Mouse (Mus musculus) heart, embryonic 14.5 days (tissue): ENCODE measurements around the gene Cdh15. TPM values are rescaled to one million over a fixed set of nuclear protein-coding genes. Genes with fewer than 3 reads are reported as not detected.
A peak's percentile ranks its signal among the peaks of the same experiment; 100 is the strongest.

Experiments used
- ATAC-seq: fragments of 200-750 bp; cut with Nextera tagmentation; 2 replicates; pipeline ENCODE4 v1.8.0; 2017; ENCODE audit warnings: low read depth, moderate TSS enrichment; ENCODE audit not compliant: insufficient number of reproducible peaks, insufficient read depth, low FRiP score
- H3K27ac ChIP-seq, 2 experiments: fragments of 200-500 bp in 1 of 2; fragments of 300-500 bp in 1 of 2; sonication (generic) in 1 of 2; replicated peaks in 1 of 2; 2 replicates each; pipeline ENCODE4 v1.5.1; 2012 to 2014; ENCODE audit warnings: low read depth in 2 of 2, low read length in 2 of 2, control low read depth in 1 of 2, mild to moderate bottlenecking in 1 of 2, mixed read lengths in 1 of 2; ENCODE audit not compliant: control insufficient read depth in 1 of 2, insufficient read depth in 1 of 2
- H3K27me3 ChIP-seq: fragments of 300-500 bp; sonication (generic); 2 replicates; pipeline ENCODE4 v1.6.1; 2014; ENCODE audit warnings: mild to moderate bottlenecking, low read length, control low read depth; ENCODE audit not compliant: control insufficient read depth, insufficient read depth
- H3K36me3 ChIP-seq: fragments of 300-500 bp; sonication (generic); 2 replicates; pipeline ENCODE4 v1.6.1; 2014; ENCODE audit warnings: mild to moderate bottlenecking, control low read depth, low read length, mixed read lengths; ENCODE audit not compliant: control insufficient read depth, insufficient read depth
- H3K4me1 ChIP-seq, 2 experiments: fragments of 200-500 bp in 1 of 2; fragments of 300-500 bp in 1 of 2; sonication (generic) in 1 of 2; 2 replicates each; pipeline ENCODE4 v1.6.1; 2012 to 2014; ENCODE audit warnings: low read length in 2 of 2, control low read depth in 1 of 2, mixed read lengths in 1 of 2; ENCODE audit not compliant: control insufficient read depth in 2 of 2, insufficient read depth in 2 of 2
- H3K4me2 ChIP-seq: fragments of 300-500 bp; sonication (generic); 2 replicates; pipeline ENCODE4 v1.6.1; 2014; ENCODE audit warnings: mild to moderate bottlenecking, low read length
- H3K4me3 ChIP-seq, 2 experiments: fragments of 200-500 bp in 1 of 2; fragments of 300-500 bp in 1 of 2; sonication (generic) in 1 of 2; 2 replicates each; pipeline ENCODE4 v1.5.1; 2012 to 2014; ENCODE audit warnings: low read length in 2 of 2, mild to moderate bottlenecking in 2 of 2, control low read depth in 1 of 2, low read depth in 1 of 2, moderate library complexity in 1 of 2; ENCODE audit not compliant: control insufficient read depth in 1 of 2, insufficient read depth in 1 of 2
- H3K9ac ChIP-seq: fragments of 300-500 bp; sonication (generic); 2 replicates; pipeline ENCODE4 v1.6.1; 2014; ENCODE audit warnings: mild to moderate bottlenecking, low read length
- H3K9me3 ChIP-seq: fragments of 300-500 bp; sonication (generic); 2 replicates; pipeline ENCODE4 v1.6.1; 2016; ENCODE audit warnings: low read length, control low read depth; ENCODE audit not compliant: control insufficient read depth
- WGBS: fragments of 180-500 bp; shearing (Covaris S2); extraction: QIAGEN DNeasy Blood & Tissue Kit; methylation state at CpG from one replicate; pipeline ENCODE4 v1.1.7; 2014; 5-methylcytosine and 5-hydroxymethylcytosine counted together
- polyA plus RNA-seq: library from polyadenylated mRNA; unstranded; fragments of >200 nt; fragmentation: Nextera tagmentation; extraction: Ambion mirVana; gene quantifications from 2 replicates; pipeline ENCODE4 v1.2.1, GENCODE M21; 2014

The Cdh15 gene
- polyA plus RNA-seq, 1 experiment from 2014 or later: 0.19 TPM

- no peak overlapping the region for H3K4me3 ChIP-seq
- WGBS: 90% methylated on average over 5 of the region's 5 CpGs
- peaks cover 10 to 35% of the 10 kb centered on the region in 2 experiments for H3K4me1 ChIP-seq
- no peaks in the 10 kb centered on the region for H3K9me3 ChIP-seq
- no peak overlapping the region for H3K27ac ChIP-seq
- no peak overlapping the region for H3K9ac ChIP-seq
- H3K27me3 ChIP-seq: no peaks in the 10 kb centered on the region
- H3K36me3 ChIP-seq: peaks cover 37% of the 10 kb centered on the region
- H3K4me2 ChIP-seq: no peak overlapping the region
- no peak for ATAC-seq
Measured at GRCm38 (mm10) chr8:122903002-122903401, 55.2 kb downstream of the Cdh15 start.

DNA sequence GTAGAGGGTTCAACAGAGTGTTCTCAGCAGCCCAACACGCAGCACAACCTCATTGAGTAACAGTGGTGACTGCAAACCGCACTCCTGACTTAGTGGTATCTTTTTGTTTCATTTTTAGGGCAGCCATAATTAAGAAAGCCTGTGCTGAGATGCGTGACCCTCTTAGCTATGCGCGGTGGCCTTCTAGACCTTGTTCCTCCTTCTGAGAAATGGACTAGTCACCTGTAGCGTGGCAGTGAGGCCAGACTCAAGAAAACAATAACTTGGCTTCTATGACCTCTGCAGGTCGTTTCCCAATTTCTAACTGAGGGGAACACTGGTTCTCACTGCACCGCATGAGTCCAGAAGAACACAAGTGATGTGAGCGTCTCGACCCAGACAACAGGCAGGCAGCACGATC is 56.7 kb downstream of the Cdh15 start:
- Histone ChIP-seq H3K36me3 (peaks cover 28% of the 10 kb centered on the region), H3K27ac (no peak overlapping the region), H3K9ac (no peak overlapping the region), H3K27me3 (no peaks in the 10 kb centered on the region), H3K9me3 (no peaks in the 10 kb centered on the region), H3K4me3 (no peak overlapping the region), H3K4me2 (no peak overlapping the region), H3K4me1 (peaks cover 6 to 27% of the 10 kb centered on the region in 2 experiments)
- ATAC-seq: no peak
- 93% methylated on average over 11 of the region's 11 CpGs for WGBS

DNA sequence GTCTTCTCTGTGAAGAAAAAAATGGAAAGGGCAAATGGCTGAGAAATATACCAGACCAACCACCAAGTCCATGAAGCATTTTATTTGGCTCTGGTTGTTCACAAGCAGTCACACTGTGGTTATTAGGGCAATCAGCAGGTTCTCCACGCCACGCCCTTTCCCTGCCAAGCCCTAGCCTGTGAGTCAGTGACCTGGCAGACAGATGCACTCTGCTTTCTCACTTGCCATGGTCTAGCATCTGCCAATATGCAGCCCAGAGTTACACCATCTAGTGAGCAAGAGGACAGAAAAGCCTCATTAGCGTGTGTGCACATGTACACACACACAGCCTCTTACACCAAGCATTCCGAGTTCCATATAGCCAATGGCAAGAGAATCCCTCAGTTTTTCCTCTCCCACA is 57.6 kb downstream of the Cdh15 start:
- H3K9me3 ChIP-seq: no peaks in the 10 kb centered on the region
- no peak for ATAC-seq

GRCm38 (mm10) chr8:122906463-122907021 is 58.8 kb downstream of the Cdh15 start:
- WGBS: 15% methylated on average over 6 of the region's 6 CpGs
- H3K27ac ChIP-seq: peak overlapping the region in 1 of 2 experiments; percentile 48; a peak in 1 of 4 replicates
- H3K27me3 ChIP-seq: no peaks in the 10 kb centered on the region
- 0 out of 4 replicates have a peak overlapping the region, but pooled peaks of 1 of the 2 experiments have one; percentile 15 for H3K4me3 ChIP-seq
- peak overlapping the region; percentile 50 for H3K4me2 ChIP-seq
- peaks cover 4 to 23% of the 10 kb centered on the region in 2 experiments for H3K4me1 ChIP-seq
- peak; percentile 84 for ATAC-seq
- H3K9me3 ChIP-seq: no peaks in the 10 kb centered on the region
- peaks cover 18% of the 10 kb centered on the region for H3K36me3 ChIP-seq
- H3K9ac ChIP-seq: no peak overlapping the region

More for the DNA sequence above, 57.6 kb downstream of the Cdh15 start:
- Histone ChIP-seq H3K4me3 (no peak overlapping the region), H3K4me1 (peaks cover 4 to 23% of the 10 kb centered on the region in 2 experiments), H3K4me2 (no peak overlapping the region), H3K27ac (no peak overlapping the region), H3K27me3 (no peaks in the 10 kb centered on the region), H3K36me3 (peaks cover 20% of the 10 kb centered on the region), H3K9ac (no peak overlapping the region)
- 92% methylated on average over 4 of the region's 4 CpGs for WGBS

DNA sequence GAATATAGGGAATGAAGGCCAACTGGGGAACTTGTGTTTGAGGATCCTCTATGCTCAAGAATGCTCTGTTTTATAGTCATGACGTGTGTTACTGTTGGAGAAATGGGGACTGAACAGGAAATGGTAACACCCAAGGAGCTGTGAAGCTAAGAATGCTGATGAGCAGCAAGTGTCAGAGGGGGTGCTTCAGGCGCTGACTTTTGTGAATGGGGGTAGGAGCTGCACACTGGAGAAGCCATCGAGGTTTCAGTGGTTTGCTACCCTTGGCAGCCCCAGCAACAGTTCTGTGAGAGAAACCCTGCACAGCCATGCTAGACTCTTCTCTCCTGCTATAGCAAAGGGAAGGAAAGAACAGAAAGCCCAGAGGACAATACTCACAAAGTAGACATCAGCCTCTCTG is 64.4 kb downstream of the Cdh15 start:
- ATAC-seq: no peak
- Histone ChIP-seq H3K36me3 (peaks cover 41% of the 10 kb centered on the region), H3K4me3 (no peak overlapping the region), H3K9ac (no peak overlapping the region), H3K4me2 (no peak overlapping the region), H3K4me1 (peaks cover 11 to 24% of the 10 kb centered on the region in 2 experiments), H3K9me3 (no peaks in the 10 kb centered on the region), H3K27ac (no peak overlapping the region), H3K27me3 (no peaks in the 10 kb centered on the region)
- 80% methylated on average over 3 of the region's 3 CpGs for WGBS

- no peak for ATAC-seq
Measured at GRCm38 (mm10) chr8:122912871-122913270, 65.1 kb downstream of the Cdh15 start.

DNA sequence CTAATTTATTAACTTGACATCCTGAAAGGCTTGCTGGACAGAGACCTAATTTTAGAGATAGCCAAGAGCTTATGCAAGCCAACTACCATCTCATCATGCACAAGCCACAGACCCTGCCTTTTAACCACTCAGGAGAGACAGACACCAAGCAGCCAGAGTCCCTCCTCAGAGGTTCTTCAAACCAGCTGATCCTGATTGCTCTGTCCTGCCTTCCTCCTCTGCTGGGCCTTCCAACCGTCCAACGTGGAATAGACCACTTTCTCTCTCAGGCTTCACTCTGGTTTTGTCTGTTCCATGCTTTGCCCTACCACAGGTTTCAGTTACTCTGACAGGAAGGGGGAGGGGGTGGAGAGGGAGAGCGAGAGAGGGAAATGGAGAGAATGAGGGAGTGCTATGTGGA is 69.0 kb downstream of the Cdh15 start:
- H3K4me2 ChIP-seq: peak overlapping the region; percentile 56; the same call in 1 of the 2 replicates
- no peak for ATAC-seq
- peak overlapping the region; percentile 88 to 94 for H3K27ac ChIP-seq
- H3K9ac ChIP-seq: no peak overlapping the region; the same call in 1 of the 2 replicates
- H3K27me3 ChIP-seq: no peaks in the 10 kb centered on the region
- peaks cover 26% of the 10 kb centered on the region for H3K36me3 ChIP-seq
- H3K4me1 ChIP-seq: peaks cover 31 to 69% of the 10 kb centered on the region in 2 experiments
- no peaks in the 10 kb centered on the region for H3K9me3 ChIP-seq
- H3K4me3 ChIP-seq: no peak overlapping the region
- 33% methylated on average over 3 of the region's 3 CpGs for WGBS

More at GRCm38 (mm10) chr8:122912871-122913270, 65.1 kb downstream of the Cdh15 start:
- Histone ChIP-seq H3K4me1 (peaks cover 16 to 32% of the 10 kb centered on the region in 2 experiments), H3K4me3 (no peak overlapping the region), H3K27me3 (no peaks in the 10 kb centered on the region), H3K9me3 (no peaks in the 10 kb centered on the region), H3K4me2 (no peak overlapping the region), H3K27ac (no peak overlapping the region), H3K9ac (no peak overlapping the region), H3K36me3 (peaks cover 34% of the 10 kb centered on the region)
- 84% methylated on average over 4 of the region's 4 CpGs for WGBS
